Mouse (Mus musculus) limb, embryonic 14.5 days (tissue): ENCODE measurements at regions not wholly inside any gene's neighbourhood (a gene's known extent, or its start where the extent isn't known, plus 50 kb on each side); places are given as distances from the start of the nearest gene placed in this dataset.

ENCODE experiments used
- ATAC-seq: fragments of 200-750 bp; cut with Nextera tagmentation; 2 replicates; pipeline ENCODE4 v1.8.0; 2017; ENCODE audit warnings: low read depth, moderate number of reproducible peaks, moderate TSS enrichment; ENCODE audit not compliant: low FRiP score
- DNase-seq: peaks from one replicate; pipeline ENCODE4 v3.0.0-alpha.2; 2015; ENCODE audit warnings: low spot score
- H3K27ac ChIP-seq: fragments of 300-500 bp; sonication (generic); replicated peaks from 2 replicates; pipeline ENCODE4 v1.5.1; 2014; ENCODE audit warnings: low read depth, mild to moderate bottlenecking, low read length, moderate library complexity, mixed read lengths
- H3K27me3 ChIP-seq: fragments of 300-500 bp; sonication (generic); 2 replicates; pipeline ENCODE4 v1.6.1; 2014; ENCODE audit warnings: low read length, mixed read lengths; ENCODE audit not compliant: control insufficient read depth, insufficient read depth
- H3K36me3 ChIP-seq: fragments of 300-500 bp; sonication (generic); 2 replicates; pipeline ENCODE4 v1.6.1; 2014; ENCODE audit warnings: mild to moderate bottlenecking, low read length, moderate library complexity, mixed read lengths; ENCODE audit not compliant: control insufficient read depth, insufficient read depth
- H3K4me1 ChIP-seq: fragments of 300-500 bp; sonication (generic); 2 replicates; pipeline ENCODE4 v1.6.1; 2014; ENCODE audit warnings: antibody characterized with exemption, low read length, mixed read lengths; ENCODE audit not compliant: control insufficient read depth, insufficient read depth
- H3K4me2 ChIP-seq: fragments of 300-500 bp; sonication (generic); replicated peaks from 2 replicates; pipeline ENCODE4 v1.6.1; 2014; ENCODE audit warnings: low read depth, mild to moderate bottlenecking, low read length, moderate library complexity; ENCODE audit not compliant: severe bottlenecking
- H3K4me3 ChIP-seq: fragments of 300-500 bp; sonication (generic); replicated peaks from 2 replicates; pipeline ENCODE4 v1.5.1; 2014; ENCODE audit warnings: low read length
- H3K9ac ChIP-seq: fragments of 300-500 bp; sonication (generic); 2 replicates; pipeline ENCODE4 v1.6.1; 2014; ENCODE audit warnings: mild to moderate bottlenecking, low read depth, low read length, moderate library complexity; ENCODE audit not compliant: severe bottlenecking
- H3K9me3 ChIP-seq: fragments of 300-500 bp; sonication (generic); 2 replicates; pipeline ENCODE4 v1.6.1; 2016; ENCODE audit warnings: low read length; ENCODE audit not compliant: control insufficient read depth
- POLR2A ChIP-seq: fragments of 200-500 bp; IDR thresholded peaks from 2 replicates; pipeline ENCODE4 v1.8.0; 2012; ENCODE audit warnings: inconsistent platforms, mild to moderate bottlenecking, moderate library complexity, borderline replicate concordance; ENCODE audit not compliant: insufficient read depth, insufficient read length; ENCODE audit errors: extremely low read depth
- whole genome bisulfite sequencing: fragments of 180-500 bp; shearing (Covaris S2); extraction: QIAGEN DNeasy Blood & Tissue Kit; methylation state at CpG from one replicate; pipeline ENCODE4 v1.1.7; 2014; 5-methylcytosine and 5-hydroxymethylcytosine counted together

- 71% methylated on average over 10 of the region's 10 CpGs for WGBS
- DNase-seq, result no peak
- Histone ChIP-seq H3K4me3 (no peak overlapping the region), H3K36me3 (no peaks in the 10 kb centered on the region), H3K27ac (no peak overlapping the region), H3K27me3 (no peaks in the 10 kb centered on the region), H3K4me2 (no peak overlapping the region), H3K4me1 (no peaks in the 10 kb centered on the region), H3K9ac (no peak overlapping the region), H3K9me3 (no peaks in the 10 kb centered on the region)
- ATAC-seq, result no peak
- no peak for TF ChIP-seq POLR2A
Measured at GRCm38 (mm10) chr2:137224702-137225552, 108.5 kb upstream of the Jag1 start.

GRCm38 (mm10) chr2:137215697-137216096 is 99.3 kb upstream of the Jag1 start:
- ATAC-seq, result no peak
- Histone ChIP-seq H3K4me2 (no peak overlapping the region), H3K27ac (no peak overlapping the region), H3K4me1 (no peaks in the 10 kb centered on the region), H3K27me3 (no peaks in the 10 kb centered on the region), H3K9ac (no peak overlapping the region), H3K4me3 (no peak overlapping the region), H3K36me3 (no peaks in the 10 kb centered on the region), H3K9me3 (no peaks in the 10 kb centered on the region)
- TF ChIP-seq POLR2A, result no peak
- 30% methylated on average over 7 of the region's 7 CpGs for WGBS
- DNase-seq, result no peak

GRCm38 (mm10) chr2:137207846-137208245 is 91.4 kb upstream of the Jag1 start:
- no peaks in the 10 kb centered on the region; the same call in 1 of the 2 replicates for H3K4me1 ChIP-seq
- no peak overlapping the region for H3K27ac ChIP-seq
- no peaks in the 10 kb centered on the region for H3K9me3 ChIP-seq
- H3K4me3 ChIP-seq, result no peak overlapping the region
- no peak overlapping the region for H3K9ac ChIP-seq
- WGBS, result 90% methylated on average over 2 of the region's 2 CpGs
- ATAC-seq (no peak), DNase-seq (no peak)
- no peaks in the 10 kb centered on the region for H3K36me3 ChIP-seq
- no peak for TF ChIP-seq POLR2A
- no peak overlapping the region for H3K4me2 ChIP-seq
- H3K27me3 ChIP-seq, result no peaks in the 10 kb centered on the region

GRCm38 (mm10) chr2:137204274-137204850 is 87.9 kb upstream of the Jag1 start:
- no peak overlapping the region for H3K9ac ChIP-seq
- WGBS, result 71% methylated on average over 6 of the region's 6 CpGs
- no peaks in the 10 kb centered on the region for H3K36me3 ChIP-seq
- ATAC-seq, result peak; percentile 37; the same call in 1 of the 2 replicates
- peak; percentile 65 for DNase-seq
- H3K4me3 ChIP-seq, result no peak overlapping the region
- H3K27me3 ChIP-seq, result no peaks in the 10 kb centered on the region
- H3K4me2 ChIP-seq, result no peak overlapping the region
- no peak overlapping the region for H3K27ac ChIP-seq
- no peaks in the 10 kb centered on the region; the same call in 1 of the 2 replicates for H3K4me1 ChIP-seq
- TF ChIP-seq POLR2A, result no peak
- H3K9me3 ChIP-seq, result no peaks in the 10 kb centered on the region

DNA sequence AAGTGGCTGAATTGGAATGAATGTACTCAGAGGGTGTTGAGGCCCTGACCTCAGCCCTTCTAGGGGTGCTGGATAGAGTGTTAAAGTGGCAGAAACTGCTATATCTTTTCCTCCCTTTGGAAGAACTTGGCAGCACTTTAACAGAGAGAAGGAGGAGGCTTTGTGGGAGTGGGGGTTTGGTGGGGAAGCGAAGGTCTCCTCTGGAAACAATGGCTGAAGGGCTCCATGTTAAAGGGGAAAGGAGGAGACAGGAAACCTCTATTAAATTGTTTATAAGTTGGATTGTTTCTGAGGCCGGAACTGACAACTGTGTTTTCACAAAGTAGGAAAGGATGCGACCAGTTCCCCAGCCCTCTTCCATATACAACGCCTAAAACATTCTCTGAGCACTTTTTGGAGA is 83.7 kb upstream of the Jag1 start:
- H3K4me1 ChIP-seq, result no peaks in the 10 kb centered on the region; the same call in 1 of the 2 replicates
- no peak overlapping the region for H3K27ac ChIP-seq
- H3K4me2 ChIP-seq, result no peak overlapping the region
- H3K9me3 ChIP-seq, result no peaks in the 10 kb centered on the region
- WGBS, result 87% methylated on average over 4 of the region's 4 CpGs
- DNase-seq (no peak), ATAC-seq (no peak)
- H3K4me3 ChIP-seq, result no peak overlapping the region
- no peak overlapping the region for H3K9ac ChIP-seq
- H3K27me3 ChIP-seq, result no peaks in the 10 kb centered on the region
- TF ChIP-seq POLR2A, result no peak
- no peaks in the 10 kb centered on the region for H3K36me3 ChIP-seq
